Mouse (Mus musculus) liver, adult 2 months (tissue): ENCODE data around the gene Camk2n1. TPM values are rescaled to one million over a fixed set of nuclear protein-coding genes. Genes with fewer than 3 reads are reported as not detected.

Source experiments
- DNase-seq: peaks from one replicate; pipeline ENCODE4 v3.0.0-alpha.2; 2011; ENCODE audit warnings: low read depth, low spot score; ENCODE audit errors: extremely low read depth
- H3K27ac ChIP-seq: fragments of 200-500 bp; replicated peaks from 2 replicates; pipeline ENCODE4 v1.5.1; 2012; ENCODE audit warnings: low read depth, mild to moderate bottlenecking, control low read depth, inconsistent platforms, low read length; ENCODE audit not compliant: insufficient read depth
- H3K27me3 ChIP-seq: fragments of 200-500 bp; 2 replicates; pipeline ENCODE4 v1.6.1; 2012; ENCODE audit warnings: mild to moderate bottlenecking, moderate library complexity, low read length, inconsistent platforms; ENCODE audit not compliant: control insufficient read depth, insufficient read depth
- H3K36me3 ChIP-seq: fragments of 200-500 bp; 2 replicates; pipeline ENCODE4 v1.6.1; 2012; ENCODE audit warnings: low read length, inconsistent platforms; ENCODE audit not compliant: control insufficient read depth, insufficient read depth
- H3K4me1 ChIP-seq: fragments of 200-500 bp; 2 replicates; pipeline ENCODE4 v1.6.1; 2011; ENCODE audit warnings: low read length; ENCODE audit not compliant: control insufficient read depth, insufficient read depth
- H3K4me3 ChIP-seq: fragments of 200-500 bp; 2 replicates; pipeline ENCODE4 v1.5.1; 2011; ENCODE audit warnings: low read depth, mild to moderate bottlenecking, control low read depth, low read length, moderate library complexity; ENCODE audit not compliant: insufficient read depth
- H3K79me2 ChIP-seq: fragments of 200-500 bp; 2 replicates; pipeline ENCODE4 v1.6.1; 2012; ENCODE audit warnings: inconsistent platforms, mild to moderate bottlenecking, low read length, moderate library complexity; ENCODE audit not compliant: control insufficient read depth, insufficient read depth
- H3K9ac ChIP-seq: fragments of 200-500 bp; 2 replicates; pipeline ENCODE4 v1.6.1; 2012; ENCODE audit warnings: low read depth, mild to moderate bottlenecking, control low read depth, inconsistent platforms, low read length
- CTCF ChIP-seq: fragments of 200-500 bp; IDR thresholded peaks from 2 replicates; pipeline ENCODE4 v1.5.1; 2011; ENCODE audit warnings: low read depth, low read length, control low read depth
- POLR2A ChIP-seq: fragments of 200-500 bp; IDR thresholded peaks from 2 replicates; pipeline ENCODE4 v1.6.1; 2011; ENCODE audit warnings: low read length, control low read depth; ENCODE audit not compliant: insufficient read depth; ENCODE audit errors: extremely low read depth
- WGBS: fragments of 180-500 bp; shearing (Covaris S2); methylation state at CpG from one replicate; pipeline ENCODE4 v1.1.7; 2018; 5-methylcytosine and 5-hydroxymethylcytosine counted together
- polyA plus RNA-seq: library from polyadenylated mRNA; depleted of rRNA; stranded (reverse); fragments of >200 nt; gene quantifications from 2 replicates; pipeline ENCODE4 v1.2.3, GENCODE M21; 2012
- total RNA-seq: library from RNA; depleted of rRNA; stranded (reverse); fragments of >200 nt; gene quantifications from 2 replicates; pipeline ENCODE4 v1.2.3, GENCODE M21; 2014

Gene Camk2n1
- total and polyA plus RNA-seq, 2 experiments, result 15.4 to 40.4 TPM

GRCm38 (mm10) chr4:138480962-138481361, 26.8 kb downstream of the Camk2n1 start:
- Histone ChIP-seq H3K27me3 (no peaks in the 10 kb centered on the region), H3K36me3 (no peaks in the 10 kb centered on the region), H3K27ac (no peak overlapping the region), H3K4me3 (no peak overlapping the region), H3K79me2 (no peaks in the 10 kb centered on the region), H3K9ac (no peak overlapping the region), H3K4me1 (no peaks in the 10 kb centered on the region)
- DNase-seq, result no peak
- TF ChIP-seq CTCF (no peak), POLR2A (no peak)
- 58% methylated on average over 9 of the region's 9 CpGs for WGBS

- Histone ChIP-seq H3K27ac (no peak overlapping the region), H3K9ac (no peak overlapping the region), H3K79me2 (no peaks in the 10 kb centered on the region), H3K27me3 (no peaks in the 10 kb centered on the region), H3K4me3 (no peak overlapping the region), H3K4me1 (no peaks in the 10 kb centered on the region), H3K36me3 (no peaks in the 10 kb centered on the region)
- no peak for DNase-seq
- WGBS, result 59% methylated on average over 8 of the region's 8 CpGs
- TF ChIP-seq POLR2A (no peak), CTCF (no peak)
Observed at GRCm38 (mm10) chr4:138482721-138483120, 28.6 kb downstream of the Camk2n1 start.

- TF ChIP-seq CTCF (no peak), POLR2A (no peak)
- Histone ChIP-seq H3K79me2 (no peaks in the 10 kb centered on the region), H3K4me1 (no peaks in the 10 kb centered on the region), H3K9ac (no peak overlapping the region), H3K4me3 (no peak overlapping the region), H3K36me3 (no peaks in the 10 kb centered on the region), H3K27me3 (no peaks in the 10 kb centered on the region), H3K27ac (no peak overlapping the region)
- DNase-seq, result no peak
- 80% methylated on average over 8 of the region's 8 CpGs for WGBS
Observed at GRCm38 (mm10) chr4:138488241-138488640, 34.1 kb downstream of the Camk2n1 start.

- Histone ChIP-seq H3K36me3 (no peaks in the 10 kb centered on the region), H3K27ac (no peak overlapping the region), H3K4me3 (no peak overlapping the region), H3K9ac (no peak overlapping the region), H3K4me1 (no peaks in the 10 kb centered on the region), H3K27me3 (no peaks in the 10 kb centered on the region), H3K79me2 (no peaks in the 10 kb centered on the region)
- WGBS, result 93% methylated on average over 4 of the region's 4 CpGs
- DNase-seq, result no peak
- TF ChIP-seq CTCF, result no peak
- no peak for TF ChIP-seq POLR2A
Observed at GRCm38 (mm10) chr4:138491088-138491487, 37.0 kb downstream of the Camk2n1 start.

GRCm38 (mm10) chr4:138493161-138494001, 39.3 kb downstream of the Camk2n1 start:
- TF ChIP-seq POLR2A, result no peak
- TF ChIP-seq CTCF, result no peak
- no peak overlapping the region for H3K9ac ChIP-seq
- no peaks in the 10 kb centered on the region for H3K27me3 ChIP-seq
- H3K4me3 ChIP-seq, result no peak overlapping the region
- 75% methylated on average over 5 of the region's 5 CpGs for WGBS
- no peaks in the 10 kb centered on the region for H3K4me1 ChIP-seq
- no peaks in the 10 kb centered on the region for H3K36me3 ChIP-seq
- peak; percentile 3 for DNase-seq
- H3K79me2 ChIP-seq, result no peaks in the 10 kb centered on the region
- no peak overlapping the region for H3K27ac ChIP-seq

- no peaks in the 10 kb centered on the region for H3K79me2 ChIP-seq
- TF ChIP-seq CTCF (no peak), POLR2A (no peak)
- H3K27me3 ChIP-seq, result no peaks in the 10 kb centered on the region
- no peak overlapping the region for H3K4me3 ChIP-seq
- H3K27ac ChIP-seq, result no peak overlapping the region
- no peaks in the 10 kb centered on the region for H3K4me1 ChIP-seq
- no peak overlapping the region for H3K9ac ChIP-seq
- no peaks in the 10 kb centered on the region for H3K36me3 ChIP-seq
- whole genome bisulfite sequencing, result 84% methylated on average over 5 of the region's 5 CpGs
- DNase-seq, result no peak
Observed at GRCm38 (mm10) chr4:138494905-138495304, 40.8 kb downstream of the Camk2n1 start.
